Mouse (Mus musculus): ENCODE data around the gene Med16. TPM values are rescaled to one million over a fixed set of nuclear protein-coding genes. Genes with fewer than 3 reads are reported as not detected.

The Med16 gene
- total and polyA plus RNA-seq, 3 experiments = 10.2 to 22.8 (median 12.1) TPM

- TF ChIP-seq E2F4 (IDR thresholded peaks at IDR 0.05; ENCODE audit: insufficient replicate concordance, low read depth, low read length) (no peak), MXI1 (IDR thresholded peaks at IDR 0.05; ENCODE audit: low read depth, low read length) (0 out of 2 replicates have a peak, but pooled peaks have one; percentile 70), NRF1 (IDR thresholded peaks at IDR 0.05; ENCODE audit: low read depth, low read length) (no peak), ELF1 (IDR thresholded peaks at IDR 0.05; ENCODE audit: low read depth, low read length) (0 out of 2 replicates have a peak, but pooled peaks have one; percentile 15), USF2 (conservative IDR thresholded peaks at IDR 0.05; ENCODE audit: low read depth, low read length) (no peak), JUN (IDR thresholded peaks at IDR 0.05; ENCODE audit: insufficient read depth, low read depth, low read length) (no peak), TBP (conservative IDR thresholded peaks at IDR 0.05; ENCODE audit: low read depth, low read length) (0 out of 2 replicates have a peak, but pooled peaks have one; percentile 18), UBTF (IDR thresholded peaks at IDR 0.05; ENCODE audit: low read depth, low read length) (no peak), ZC3H11A (IDR thresholded peaks at IDR 0.05; ENCODE audit: low read depth, low read length) (no peak)
These were observed 34.8 kb upstream of the Med16 start (continued) for GRCm38 (mm10) chr10:79943471-79943901.

GRCm38 (mm10) chr10:79942988-79943387, 34.3 kb upstream of the Med16 start:
- H3K9me3 ChIP-seq (replicated peaks; ENCODE audit: low read length) = no peaks in the 10 kb centered on the region
- peaks cover 44 to 85% of the 10 kb centered on the region in 2 experiments for H3K36me3 ChIP-seq (replicated peaks in 1 of 2; ENCODE audit: control insufficient read depth in 1 of 2, insufficient read depth in 1 of 2, low read length in 1 of 2)
- peak overlapping the region; percentile 89 for H3K27ac ChIP-seq (ENCODE audit: insufficient read depth, low read depth)
- dilution Hi-C loops (cut with MboI; ENCODE audit: extremely low pct_ligation_motif_present, extremely low pct_unique_long_range_greater_than_20kb, low sequenced_read_pairs) = no loop called here
- no peak overlapping the region for H3K4me3 ChIP-seq (replicated peaks in 1 of 3; ENCODE audit: low read depth in 2 of 3, low read length in 2 of 3, poor library complexity in 1 of 3)
- H3K9ac ChIP-seq (ENCODE audit: insufficient read depth, low read depth) = no peak overlapping the region
- DNase-seq (ENCODE audit: extremely low read depth) = peak; percentile 45
- H3K4me2 ChIP-seq (ENCODE audit: insufficient read depth, low read depth, poor library complexity, severe bottlenecking) = 0 out of 2 replicates have a peak overlapping the region, but pooled peaks have one; percentile 5
- H3K79me2 ChIP-seq (replicated peaks; ENCODE audit: control insufficient read depth, extremely low read depth, insufficient read depth, poor library complexity, severe bottlenecking) = peaks cover 75% of the 10 kb centered on the region
- H3K4me1 ChIP-seq (ENCODE audit: control insufficient read depth in 1 of 2, insufficient read depth in 2 of 2) = peaks cover 62 to 97% of the 10 kb centered on the region in 2 experiments
- TF ChIP-seq USF1 (IDR thresholded peaks at IDR 0.05; ENCODE audit: low read depth, low read length) (no peak), POLR2AphosphoS2 (IDR thresholded peaks at IDR 0.05; ENCODE audit: low read depth, low read length) (peak; percentile 46; the same call in 1 of the 2 replicates), CHD2 (IDR thresholded peaks at IDR 0.05; ENCODE audit: low read length) (peak; percentile 75; the same call in 1 of the 2 replicates), IRF4 (IDR thresholded peaks at IDR 0.05; ENCODE audit: low read depth, low read length) (peak; percentile 57; the same call in 1 of the 2 replicates), SIN3A (IDR thresholded peaks at IDR 0.05; ENCODE audit: low read length) (peak; percentile 48), MAFK (IDR thresholded peaks at IDR 0.05; ENCODE audit: insufficient replicate concordance, low read length) (0 out of 2 replicates have a peak, but pooled peaks have one; percentile 9), JUN (IDR thresholded peaks at IDR 0.05; ENCODE audit: insufficient read depth, low read depth, low read length) (no peak), TCF12 (IDR thresholded peaks at IDR 0.05; ENCODE audit: low read depth, low read length) (peak; percentile 71), EP300 (IDR thresholded peaks at IDR 0.05; ENCODE audit: low read length) (peak; percentile 60; the same call in 1 of the 2 replicates), KAT2A (IDR thresholded peaks at IDR 0.05; ENCODE audit: insufficient replicate concordance, low read length) (no peak), RCOR1 (conservative IDR thresholded peaks at IDR 0.05; ENCODE audit: low read depth, low read length) (peak; percentile 68; the same call in 1 of the 2 replicates), ZMIZ1 (IDR thresholded peaks at IDR 0.05; ENCODE audit: low read depth, low read length) (0 out of 2 replicates have a peak, but pooled peaks have one; percentile 25), GABPA (IDR thresholded peaks at IDR 0.05; ENCODE audit: insufficient replicate concordance, low read depth, low read length) (no peak), MAZ (IDR thresholded peaks at IDR 0.05; ENCODE audit: low read depth, low read length) (0 out of 2 replicates have a peak, but pooled peaks have one; percentile 51), CHD1 (IDR thresholded peaks at IDR 0.05; ENCODE audit: low read depth, low read length) (no peak; the same call in 1 of the 2 replicates), MYC (IDR thresholded peaks at IDR 0.05; ENCODE audit: low read depth, low read length) (0 out of 2 replicates have a peak, but pooled peaks have one; percentile 32), MEF2A (IDR thresholded peaks at IDR 0.05; ENCODE audit: borderline replicate concordance, low read depth, low read length) (peak; percentile 55; the same call in 1 of the 2 replicates), ETS1 (conservative IDR thresholded peaks at IDR 0.05; ENCODE audit: low read depth, low read length) (peak; percentile 49; the same call in 1 of the 2 replicates)
- in situ Hi-C loops (cut with MboI; ENCODE audit: low pct_ligation_motif_present, low pct_unique_long_range_greater_than_20kb, low sequenced_read_pairs) = no loop called here
- H3K27me3 ChIP-seq (replicated peaks) = no peaks in the 10 kb centered on the region
